Mouse (Mus musculus) embryonic facial prominence, embryonic 11.5 days (tissue): ENCODE measurements at regions not wholly inside any gene's neighbourhood (a gene's known extent, or its start where the extent isn't known, plus 50 kb on each side); places are given as distances from the start of the nearest gene placed in this dataset.

ENCODE experiments used
- ATAC-seq: fragments of 200-750 bp; cut with Nextera tagmentation; replicated peaks from 2 replicates; pipeline ENCODE4 v1.8.0; 2017; ENCODE audit warnings: low read depth; ENCODE audit not compliant: insufficient number of reproducible peaks, low FRiP score, low TSS enrichment
- DNase-seq: peaks from one replicate; pipeline ENCODE4 v3.0.0-alpha.2; 2015; ENCODE audit warnings: low spot score
- H3K27ac ChIP-seq: fragments of 300-500 bp; sonication (generic); replicated peaks from 2 replicates; pipeline ENCODE4 v1.5.1; 2014; ENCODE audit warnings: mild to moderate bottlenecking, low read depth, low read length, control low read depth
- H3K27me3 ChIP-seq: fragments of 300-500 bp; sonication (generic); 2 replicates; pipeline ENCODE4 v1.6.1; 2014; ENCODE audit warnings: mild to moderate bottlenecking, low read length, moderate library complexity, mixed read lengths; ENCODE audit not compliant: control insufficient read depth, insufficient read depth
- H3K36me3 ChIP-seq: fragments of 300-500 bp; sonication (generic); replicated peaks from 2 replicates; pipeline ENCODE4 v1.6.1; 2014; ENCODE audit warnings: low read depth, mild to moderate bottlenecking, low read length, moderate library complexity, mixed read lengths; ENCODE audit not compliant: control insufficient read depth, insufficient read depth
- H3K4me1 ChIP-seq: fragments of 300-500 bp; sonication (generic); 2 replicates; pipeline ENCODE4 v1.6.1; 2014; ENCODE audit warnings: low read length, mixed read lengths; ENCODE audit not compliant: control insufficient read depth, insufficient read depth
- H3K4me2 ChIP-seq: fragments of 300-500 bp; sonication (generic); 2 replicates; pipeline ENCODE4 v1.6.1; 2014; ENCODE audit warnings: low read depth, mild to moderate bottlenecking, control low read depth, low read length, moderate library complexity
- H3K4me3 ChIP-seq: fragments of 300-500 bp; sonication (generic); 2 replicates; pipeline ENCODE4 v1.5.1; 2014; ENCODE audit warnings: low read depth, low read length, control low read depth
- H3K9ac ChIP-seq: fragments of 300-500 bp; sonication (generic); replicated peaks from 2 replicates; pipeline ENCODE4 v1.6.1; 2014; ENCODE audit warnings: mild to moderate bottlenecking, control low read depth, low read length
- H3K9me3 ChIP-seq: fragments of 300-500 bp; sonication (generic); replicated peaks from 2 replicates; pipeline ENCODE4 v1.6.1; 2016; ENCODE audit warnings: mild to moderate bottlenecking, low read length, inconsistent platforms, mixed read lengths; ENCODE audit not compliant: control insufficient read depth
- WGBS: fragments of 180-500 bp; shearing (Covaris S2); extraction: QIAGEN DNeasy Blood & Tissue Kit; methylation state at CpG from one replicate; pipeline ENCODE4 v1.1.7; 2014; 5-methylcytosine and 5-hydroxymethylcytosine counted together

GRCm38 (mm10) chr14:45781850-45782249 is 123.9 kb upstream of the Ddhd1 start:
- ATAC-seq = no peak
- 61% methylated on average over 6 of the region's 6 CpGs for WGBS
- no peak overlapping the region for H3K4me3 ChIP-seq

GRCm38 (mm10) chr14:45794980-45795379 is 137.0 kb upstream of the Ddhd1 start:
- no peak overlapping the region for H3K27ac ChIP-seq
- H3K9ac ChIP-seq = no peak overlapping the region
- ATAC-seq = no peak
- DNase-seq = no peak
- no peak overlapping the region for H3K4me3 ChIP-seq
- H3K27me3 ChIP-seq = no peaks in the 10 kb centered on the region
- no peaks in the 10 kb centered on the region for H3K9me3 ChIP-seq
- H3K4me1 ChIP-seq = no peaks in the 10 kb centered on the region
- 81% methylated on average over 1 of the region's 1 CpGs for WGBS
- no peak overlapping the region for H3K4me2 ChIP-seq
- H3K36me3 ChIP-seq = no peaks in the 10 kb centered on the region

More at GRCm38 (mm10) chr14:45781850-45782249, 123.9 kb upstream of the Ddhd1 start:
- Histone ChIP-seq H3K9me3 (no peaks in the 10 kb centered on the region), H3K9ac (no peak overlapping the region), H3K36me3 (no peaks in the 10 kb centered on the region), H3K27me3 (no peaks in the 10 kb centered on the region), H3K4me1 (no peaks in the 10 kb centered on the region), H3K27ac (no peak overlapping the region), H3K4me2 (no peak overlapping the region)
- DNase-seq = no peak

GRCm38 (mm10) chr14:45796665-45797319 is 138.8 kb upstream of the Ddhd1 start:
- Histone ChIP-seq H3K4me3 (no peak overlapping the region), H3K36me3 (no peaks in the 10 kb centered on the region), H3K9me3 (no peaks in the 10 kb centered on the region), H3K9ac (no peak overlapping the region), H3K4me1 (no peaks in the 10 kb centered on the region), H3K4me2 (no peak overlapping the region), H3K27ac (no peak overlapping the region), H3K27me3 (no peaks in the 10 kb centered on the region)
- WGBS = 76% methylated on average over 10 of the region's 10 CpGs
- DNase-seq (no peak), ATAC-seq (no peak)

GRCm38 (mm10) chr14:45797320-45797696 is 139.4 kb upstream of the Ddhd1 start:
- no peak for ATAC-seq
- 92% methylated on average over 4 of the region's 4 CpGs for WGBS
- H3K4me2 ChIP-seq = no peak overlapping the region

GRCm38 (mm10) chr14:45799286-45799685 is 141.3 kb upstream of the Ddhd1 start:
- Histone ChIP-seq H3K27ac (no peak overlapping the region), H3K9me3 (no peaks in the 10 kb centered on the region), H3K36me3 (no peaks in the 10 kb centered on the region), H3K4me2 (no peak overlapping the region), H3K27me3 (no peaks in the 10 kb centered on the region), H3K9ac (no peak overlapping the region), H3K4me1 (no peaks in the 10 kb centered on the region), H3K4me3 (no peak overlapping the region)
- no peak for DNase-seq
- WGBS = 80% methylated on average over 2 of the region's 2 CpGs
- no peak for ATAC-seq

More at GRCm38 (mm10) chr14:45797320-45797696, 139.4 kb upstream of the Ddhd1 start:
- Histone ChIP-seq H3K27me3 (no peaks in the 10 kb centered on the region), H3K36me3 (no peaks in the 10 kb centered on the region), H3K9ac (no peak overlapping the region), H3K4me1 (no peaks in the 10 kb centered on the region), H3K9me3 (no peaks in the 10 kb centered on the region), H3K27ac (no peak overlapping the region), H3K4me3 (no peak overlapping the region)
- DNase-seq = no peak

- Histone ChIP-seq H3K27me3 (no peaks in the 10 kb centered on the region), H3K9me3 (no peaks in the 10 kb centered on the region), H3K36me3 (no peaks in the 10 kb centered on the region), H3K4me1 (no peaks in the 10 kb centered on the region), H3K4me3 (no peak overlapping the region), H3K4me2 (no peak overlapping the region), H3K9ac (no peak overlapping the region), H3K27ac (no peak overlapping the region)
- 87% methylated on average over 3 of the region's 3 CpGs for WGBS
- no peak for ATAC-seq
- DNase-seq = no peak
Observed at GRCm38 (mm10) chr14:45805950-45806349, 148.0 kb upstream of the Ddhd1 start.

GRCm38 (mm10) chr14:45806726-45807280 is 148.9 kb upstream of the Ddhd1 start:
- Histone ChIP-seq H3K27me3 (no peaks in the 10 kb centered on the region), H3K4me2 (no peak overlapping the region), H3K9me3 (no peaks in the 10 kb centered on the region), H3K36me3 (no peaks in the 10 kb centered on the region), H3K4me1 (no peaks in the 10 kb centered on the region), H3K27ac (no peak overlapping the region), H3K4me3 (no peak overlapping the region), H3K9ac (no peak overlapping the region)
- no peak for ATAC-seq
- WGBS = 92% methylated on average over 7 of the region's 7 CpGs
- no peak for DNase-seq

GRCm38 (mm10) chr14:45807767-45808166 is 149.8 kb upstream of the Ddhd1 start:
- no peak for ATAC-seq

More at GRCm38 (mm10) chr14:45807767-45808166, 149.8 kb upstream of the Ddhd1 start:
- H3K27me3 ChIP-seq = no peaks in the 10 kb centered on the region
- no peaks in the 10 kb centered on the region for H3K9me3 ChIP-seq
- DNase-seq = no peak
- no peak overlapping the region for H3K4me2 ChIP-seq
- H3K4me3 ChIP-seq = no peak overlapping the region
- H3K9ac ChIP-seq = no peak overlapping the region
- H3K36me3 ChIP-seq = no peaks in the 10 kb centered on the region
- WGBS = 91% methylated on average over 7 of the region's 7 CpGs
- no peaks in the 10 kb centered on the region for H3K4me1 ChIP-seq
- no peak overlapping the region for H3K27ac ChIP-seq
